Mouse (Mus musculus) ES-Bruce4 (cell line): ENCODE measurements around the gene Zfp831. TPM values are rescaled to one million over a fixed set of nuclear protein-coding genes. Genes with fewer than 3 reads are reported as not detected.

Experiments used
- H3K27ac ChIP-seq: 2 replicates; pipeline ENCODE4 v1.5.1; 2012; ENCODE audit warnings: low read length, inconsistent platforms; ENCODE audit not compliant: insufficient read depth
- H3K27me3 ChIP-seq: 2 replicates; pipeline ENCODE4 v1.6.1; 2012; ENCODE audit warnings: mild to moderate bottlenecking, low read length, inconsistent platforms; ENCODE audit not compliant: control insufficient read depth, poor library complexity, insufficient read depth, severe bottlenecking
- H3K36me3 ChIP-seq: 2 replicates; pipeline ENCODE4 v1.6.1; 2012; ENCODE audit warnings: inconsistent platforms, mild to moderate bottlenecking, low read length, moderate library complexity; ENCODE audit not compliant: control insufficient read depth, poor library complexity, insufficient read depth, severe bottlenecking
- H3K4me1 ChIP-seq: one replicate; pipeline ENCODE4 v1.8.1; 2011; ENCODE audit warnings: low read length; ENCODE audit not compliant: control insufficient read depth, insufficient read depth
- H3K4me3 ChIP-seq: 2 replicates; pipeline ENCODE4 v1.5.1; 2011; ENCODE audit warnings: low read depth, mild to moderate bottlenecking, low read length
- H3K9ac ChIP-seq: 2 replicates; pipeline ENCODE4 v1.6.1; 2012; ENCODE audit warnings: low read depth, mild to moderate bottlenecking, inconsistent platforms; ENCODE audit not compliant: poor library complexity, severe bottlenecking
- H3K9me3 ChIP-seq: replicated peaks from 2 replicates; pipeline ENCODE4 v1.6.1; 2012; ENCODE audit warnings: mild to moderate bottlenecking, low read length, inconsistent platforms; ENCODE audit not compliant: control insufficient read depth, poor library complexity, insufficient read depth, severe bottlenecking
- CTCF ChIP-seq: IDR thresholded peaks from one replicate; pipeline ENCODE4 v1.8.1; 2011; ENCODE audit warnings: low read depth, low read length
- EP300 ChIP-seq: IDR thresholded peaks from 2 replicates; pipeline ENCODE4 v1.6.1; 2011; ENCODE audit warnings: low read depth, low read length; ENCODE audit not compliant: insufficient read depth
- POLR2A ChIP-seq: IDR thresholded peaks from one replicate; pipeline ENCODE4 v1.8.1; 2011; ENCODE audit warnings: low read length; ENCODE audit not compliant: insufficient read depth
- polyA plus RNA-seq: library from polyadenylated mRNA; stranded (reverse); fragments of >200 nt; gene quantifications from 2 replicates; pipeline ENCODE4 v1.2.4, GENCODE M21; 2011; ENCODE audit warnings: low read depth; ENCODE audit not compliant: missing spikeins, insufficient read depth, insufficient read length

Gene Zfp831
- polyA plus RNA-seq: not detected in 2 replicates

DNA sequence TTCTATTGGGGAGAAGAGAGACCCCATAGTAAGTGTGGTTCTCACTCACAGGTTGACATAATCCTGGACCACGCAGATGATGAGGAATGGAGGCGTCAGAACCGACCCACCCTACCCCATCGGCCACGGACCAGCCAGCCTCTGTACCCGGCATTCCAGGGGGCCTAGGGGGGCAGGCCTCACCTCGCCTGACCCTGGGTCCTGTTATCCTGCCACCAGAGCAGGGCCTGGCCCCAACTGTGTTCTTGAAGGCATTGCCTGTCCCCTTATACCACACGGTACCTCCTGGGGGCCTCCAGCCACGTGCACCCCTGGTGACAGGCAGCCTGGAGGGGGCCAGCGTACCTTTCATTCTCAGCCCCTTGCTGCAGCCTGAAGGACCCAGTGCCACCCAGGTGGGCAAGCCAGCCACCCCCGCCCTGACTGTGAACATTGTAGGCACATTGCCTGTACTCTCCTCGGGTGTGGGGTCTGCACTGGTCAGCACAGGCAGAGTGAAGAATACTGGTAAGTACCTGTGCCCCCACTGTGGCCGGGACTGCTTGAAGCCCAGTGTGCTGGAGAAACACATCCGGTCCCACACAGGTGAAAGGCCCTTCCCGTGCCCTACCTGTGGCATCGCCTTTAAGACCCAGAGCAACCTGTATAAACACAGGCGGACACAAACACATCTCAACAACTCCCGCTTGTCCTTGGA, at the start of gene Zfp831:
Gene Zfp831, plus strand, starts transcription at position 87 of the 697 bp plus-strand sequence.
- H3K27me3 ChIP-seq: no peaks in the 10 kb centered on the region
- peak within 1 kb of the TSS; percentile 15 for H3K4me3 ChIP-seq
- H3K9me3 ChIP-seq: no peaks in the 10 kb centered on the region
- H3K27ac ChIP-seq: no peak within 1 kb of the TSS
- no peak within 1 kb of the TSS for H3K9ac ChIP-seq
- TF ChIP-seq CTCF (no peak), POLR2A (no peak), EP300 (no peak)
- H3K4me1 ChIP-seq: no peaks in the 10 kb centered on the region
- no peaks in the 10 kb centered on the region for H3K36me3 ChIP-seq

DNA sequence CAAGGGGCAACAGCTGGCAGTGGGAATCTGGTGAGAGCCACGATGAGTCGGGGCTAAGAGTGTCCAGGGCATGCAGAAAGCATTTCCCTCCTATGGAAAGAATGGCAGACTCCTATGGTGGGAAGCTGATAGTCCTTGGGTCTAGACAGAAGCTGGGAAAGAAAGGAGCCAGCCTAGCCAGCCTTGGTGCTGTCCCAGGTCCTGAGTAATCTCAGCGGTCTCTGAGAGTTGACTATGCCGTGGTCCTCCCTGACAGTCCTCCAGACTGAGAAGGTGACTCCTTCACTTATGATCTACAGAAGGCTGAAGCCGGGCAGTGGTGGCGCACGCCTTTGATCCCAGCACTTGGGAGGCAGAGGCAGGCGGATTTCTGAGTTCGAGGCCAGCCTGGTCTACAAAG, 48.4 kb upstream of the Zfp831 start:
- Histone ChIP-seq H3K4me1 (no peaks in the 10 kb centered on the region), H3K4me3 (no peak overlapping the region), H3K27me3 (no peaks in the 10 kb centered on the region), H3K27ac (no peak overlapping the region), H3K9me3 (no peaks in the 10 kb centered on the region), H3K36me3 (no peaks in the 10 kb centered on the region), H3K9ac (no peak overlapping the region)
- TF ChIP-seq CTCF: no peak

DNA sequence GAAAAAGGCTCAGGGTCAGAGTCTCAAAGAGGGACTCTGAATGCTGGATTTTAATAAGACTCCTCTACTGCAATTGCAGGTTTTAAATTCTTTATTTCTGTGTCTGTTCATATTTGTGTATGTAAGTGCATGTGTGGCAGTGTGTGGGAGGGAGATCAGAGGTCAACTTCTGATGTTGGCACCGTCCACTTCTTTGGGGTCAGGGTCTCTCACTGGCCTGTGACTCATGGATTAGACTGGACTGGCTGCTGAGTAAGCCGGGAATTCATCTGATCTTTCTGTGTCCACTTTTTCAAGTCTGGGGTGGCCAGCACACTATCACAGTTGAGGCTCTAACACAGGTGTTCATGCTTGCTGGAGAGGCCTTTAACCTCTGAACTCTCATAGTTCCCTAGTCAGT, 47.7 kb upstream of the Zfp831 start:
- Histone ChIP-seq H3K27me3 (no peaks in the 10 kb centered on the region), H3K36me3 (no peaks in the 10 kb centered on the region), H3K4me1 (no peaks in the 10 kb centered on the region), H3K4me3 (no peak overlapping the region), H3K9me3 (no peaks in the 10 kb centered on the region), H3K27ac (no peak overlapping the region), H3K9ac (no peak overlapping the region)
- TF ChIP-seq POLR2A: no peak
- no peak for TF ChIP-seq EP300
- no peak for TF ChIP-seq CTCF

DNA sequence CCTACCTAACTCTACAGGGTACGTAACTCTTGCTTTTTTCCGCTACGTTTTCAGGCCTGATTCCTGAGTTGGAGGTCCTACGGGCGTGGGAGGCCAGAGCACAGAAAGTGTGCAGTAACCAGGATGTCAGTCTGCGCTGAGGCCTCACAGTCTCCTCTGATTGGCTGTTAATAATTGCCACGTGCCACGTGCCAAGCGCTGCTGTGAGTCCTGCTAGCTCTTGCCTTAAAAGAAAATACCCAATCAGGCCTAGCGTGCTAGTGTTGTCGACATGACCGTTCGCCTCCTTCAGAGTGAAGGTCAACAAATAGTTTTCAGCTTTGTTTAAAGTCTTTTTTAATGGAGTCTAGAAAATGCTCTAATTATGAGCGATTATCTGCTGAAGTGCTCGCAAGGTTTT, 46.9 kb upstream of the Zfp831 start:
- Histone ChIP-seq H3K4me1 (no peaks in the 10 kb centered on the region), H3K9me3 (no peaks in the 10 kb centered on the region), H3K4me3 (no peak overlapping the region), H3K27me3 (no peaks in the 10 kb centered on the region), H3K9ac (no peak overlapping the region), H3K36me3 (no peaks in the 10 kb centered on the region), H3K27ac (no peak overlapping the region)
- TF ChIP-seq CTCF: no peak
- TF ChIP-seq EP300: no peak
- no peak for TF ChIP-seq POLR2A

DNA sequence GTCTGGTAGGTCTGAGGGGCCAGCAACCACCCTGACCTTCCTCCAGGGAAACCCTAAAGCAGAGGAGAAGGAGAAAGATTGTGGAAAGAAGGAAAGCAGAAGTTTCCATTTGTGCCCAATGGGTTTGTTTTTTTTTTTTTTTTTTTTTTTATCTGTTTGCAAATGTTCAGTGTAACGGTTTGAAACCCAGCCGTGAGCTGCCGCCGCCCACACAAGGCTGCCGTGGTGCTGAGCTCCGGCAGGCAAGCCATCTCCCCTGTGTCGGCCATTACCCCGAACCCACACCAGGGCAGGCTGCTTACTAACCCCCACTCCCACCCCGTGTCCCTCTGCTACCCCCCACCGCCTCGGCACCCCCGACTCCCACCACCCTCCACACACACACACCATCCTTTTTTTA, 44.9 kb upstream of the Zfp831 start:
- TF ChIP-seq POLR2A (no peak), EP300 (no peak), CTCF (no peak)
- no peak overlapping the region for H3K4me3 ChIP-seq
- no peak overlapping the region for H3K27ac ChIP-seq
- no peaks in the 10 kb centered on the region for H3K27me3 ChIP-seq
- no peaks in the 10 kb centered on the region for H3K4me1 ChIP-seq
- no peak overlapping the region for H3K9ac ChIP-seq
- no peaks in the 10 kb centered on the region for H3K9me3 ChIP-seq
- H3K36me3 ChIP-seq: no peaks in the 10 kb centered on the region

DNA sequence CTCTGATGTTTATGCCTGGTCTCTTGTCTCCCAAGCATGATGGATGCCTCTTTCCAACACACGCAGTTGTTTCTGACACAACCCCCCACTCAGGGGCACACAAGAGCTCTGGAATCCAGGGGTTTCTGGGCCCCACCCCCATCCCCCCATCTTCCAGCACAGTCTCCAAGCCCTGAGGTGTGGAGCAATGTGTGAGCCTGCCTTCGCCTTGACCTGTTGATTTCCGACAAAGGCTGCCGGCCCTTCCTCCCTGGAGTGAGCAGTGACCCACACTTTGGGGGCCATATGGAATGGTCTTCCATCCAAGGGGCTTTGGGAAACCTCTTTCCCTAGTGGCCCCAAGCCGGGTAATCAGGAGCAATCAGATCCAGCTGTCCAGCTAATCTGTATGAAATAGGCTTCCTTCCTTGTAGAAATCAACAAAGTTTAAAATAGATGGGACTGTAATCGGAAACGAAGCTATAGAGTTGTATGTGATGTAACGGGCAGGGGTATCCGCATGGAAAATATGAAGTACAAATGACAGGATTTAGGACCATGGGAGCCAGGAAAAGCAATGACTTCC, 44.2 kb upstream of the Zfp831 start:
- Histone ChIP-seq H3K36me3 (no peaks in the 10 kb centered on the region), H3K27ac (no peak overlapping the region), H3K9ac (no peak overlapping the region), H3K27me3 (no peaks in the 10 kb centered on the region), H3K9me3 (no peaks in the 10 kb centered on the region), H3K4me1 (no peaks in the 10 kb centered on the region), H3K4me3 (no peak overlapping the region)
- no peak for TF ChIP-seq CTCF
- no peak for TF ChIP-seq POLR2A
- no peak for TF ChIP-seq EP300
